Mouse (Mus musculus) bone marrow macrophage, adult 2 months (primary cell): Measurements from ENCODE around the gene Mcm10. TPM values are rescaled to one million over a fixed set of nuclear protein-coding genes. Genes with fewer than 3 reads are reported as not detected.

Experiments
- H3K27ac ChIP-seq: 2 replicates; pipeline ENCODE4 v1.5.1; 2012; ENCODE audit warnings: low read depth, low read length; ENCODE audit not compliant: insufficient read depth
- H3K4me1 ChIP-seq: 2 replicates; pipeline ENCODE4 v1.6.1; 2012; ENCODE audit warnings: low read length; ENCODE audit not compliant: control insufficient read depth, insufficient read depth
- H3K4me3 ChIP-seq: 2 replicates; pipeline ENCODE4 v1.5.1; 2012; ENCODE audit warnings: mild to moderate bottlenecking, low read length, moderate library complexity; ENCODE audit not compliant: insufficient read depth
- CTCF ChIP-seq: IDR thresholded peaks from 2 replicates; pipeline ENCODE4 v1.5.1; 2012; ENCODE audit warnings: low read depth, mild to moderate bottlenecking, low read length, moderate library complexity
- POLR2A ChIP-seq: IDR thresholded peaks from 2 replicates; pipeline ENCODE4 v1.6.1; 2012; ENCODE audit warnings: mild to moderate bottlenecking, low read depth, low read length, borderline replicate concordance
- polyA plus RNA-seq: library from polyadenylated mRNA; stranded (reverse); fragments of >200 nt; gene quantifications from 2 replicates; pipeline ENCODE4 v1.2.4, GENCODE M21; 2012; ENCODE audit not compliant: missing spikeins, insufficient read depth, insufficient read length

Gene Mcm10
- polyA plus RNA-seq: 13.4 and 13.7 TPM in 2 replicates

GRCm38 (mm10) chr2:5012491-5013324 lies at the start of gene Mcm10:
Gene Mcm10, minus strand, starts transcription at chr2:5012791.
- Histone ChIP-seq H3K4me1 (peaks cover 11% of the 10 kb centered on the region), H3K27ac (peak within 1 kb of the TSS; percentile 55), H3K4me3 (peak within 1 kb of the TSS; percentile 85)
- TF ChIP-seq POLR2A: no peak
- no peak for TF ChIP-seq CTCF

DNA sequence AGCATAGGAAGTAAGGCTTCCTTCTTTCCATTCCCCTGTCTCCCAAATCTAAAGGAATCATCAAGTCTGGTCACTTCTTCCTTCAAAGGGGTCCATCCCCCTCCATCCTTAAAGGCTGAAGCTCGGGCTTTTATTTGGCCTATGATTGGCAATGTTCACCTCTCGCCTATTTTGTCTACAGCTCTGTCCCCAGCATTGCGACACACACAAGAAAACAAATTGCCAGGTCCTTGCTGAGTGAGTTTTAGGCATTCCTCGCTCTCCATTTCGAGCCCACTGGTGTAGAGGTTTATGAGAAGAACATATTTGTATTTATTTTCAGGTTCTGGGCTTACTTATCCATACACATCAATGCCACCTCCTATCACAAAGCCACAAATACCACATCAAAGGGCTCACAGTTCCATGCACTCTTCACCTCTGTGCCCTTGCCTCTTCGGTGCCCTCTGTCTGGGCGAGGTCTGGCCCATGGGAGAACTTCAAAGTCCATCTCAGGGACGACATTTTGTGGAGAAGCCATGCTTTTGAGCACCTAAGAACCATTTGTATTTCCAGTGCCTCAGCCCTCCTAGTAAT lies 48.6 kb upstream of the Mcm10 start:
- Histone ChIP-seq H3K4me1 (peaks cover 4% of the 10 kb centered on the region; the same call in 1 of the 2 replicates), H3K4me3 (no peak overlapping the region), H3K27ac (no peak overlapping the region)
- TF ChIP-seq POLR2A: no peak
- no peak for TF ChIP-seq CTCF

GRCm38 (mm10) chr2:5059997-5060396 lies 47.4 kb upstream of the Mcm10 start:
- peaks cover 4% of the 10 kb centered on the region; the same call in 1 of the 2 replicates for H3K4me1 ChIP-seq
- H3K27ac ChIP-seq: no peak overlapping the region
- TF ChIP-seq POLR2A (no peak), CTCF (no peak)
- no peak overlapping the region for H3K4me3 ChIP-seq

GRCm38 (mm10) chr2:5058436-5058835 lies 45.8 kb upstream of the Mcm10 start:
- TF ChIP-seq POLR2A (no peak), CTCF (no peak)
- Histone ChIP-seq H3K4me3 (no peak overlapping the region), H3K4me1 (peaks cover 4% of the 10 kb centered on the region; the same call in 1 of the 2 replicates), H3K27ac (no peak overlapping the region)

GRCm38 (mm10) chr2:5050562-5050961 lies 38.0 kb upstream of the Mcm10 start:
- H3K4me3 ChIP-seq: no peak overlapping the region
- no peaks in the 10 kb centered on the region for H3K4me1 ChIP-seq
- TF ChIP-seq CTCF (no peak), POLR2A (no peak)
- H3K27ac ChIP-seq: no peak overlapping the region

DNA sequence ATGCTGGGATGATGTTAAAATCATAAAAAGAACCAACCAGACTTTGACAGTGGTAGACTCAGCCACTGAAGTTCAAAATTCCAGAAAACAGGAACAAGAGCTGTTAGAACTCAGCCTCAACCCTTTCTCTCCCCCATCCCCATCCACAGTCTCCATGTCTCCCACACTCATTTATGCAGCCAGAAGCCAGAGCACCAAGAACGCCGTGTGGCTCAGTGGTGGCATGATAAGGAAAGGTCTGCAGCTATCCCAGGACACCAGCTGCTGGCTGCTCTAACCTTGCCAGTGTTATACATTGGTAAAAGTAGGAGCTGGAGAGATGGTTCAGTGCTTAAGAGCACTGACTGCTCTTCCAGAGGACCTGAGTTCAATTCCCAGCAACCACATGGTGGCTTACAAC lies 34.4 kb upstream of the Mcm10 start:
- Histone ChIP-seq H3K27ac (no peak overlapping the region), H3K4me3 (no peak overlapping the region), H3K4me1 (no peaks in the 10 kb centered on the region)
- TF ChIP-seq CTCF: no peak
- TF ChIP-seq POLR2A: no peak

- TF ChIP-seq CTCF (no peak), POLR2A (no peak)
- Histone ChIP-seq H3K27ac (no peak overlapping the region), H3K4me3 (no peak overlapping the region), H3K4me1 (peaks cover 5% of the 10 kb centered on the region)
These were observed 32.8 kb upstream of the Mcm10 start for GRCm38 (mm10) chr2:5045269-5045965.

DNA sequence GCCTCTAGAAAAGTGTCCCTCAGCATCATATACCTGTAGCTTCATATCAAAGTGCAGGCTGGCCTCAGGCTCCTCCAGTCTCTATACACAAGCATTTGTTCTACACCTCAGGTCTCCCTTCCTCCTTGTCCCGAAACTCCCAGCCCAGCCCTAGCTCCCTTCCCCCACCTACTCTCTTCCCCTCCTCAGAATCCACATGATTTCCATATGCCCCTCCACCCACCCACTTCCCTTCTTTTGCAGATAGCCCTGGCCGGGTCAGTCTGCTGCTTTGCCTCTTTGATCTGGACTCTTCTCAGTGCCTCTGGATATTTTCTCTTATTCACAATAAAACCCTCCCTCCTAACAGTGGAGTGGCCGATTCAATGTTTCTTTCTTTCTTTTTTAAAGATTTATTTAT lies 31.7 kb upstream of the Mcm10 start:
- peaks cover 7% of the 10 kb centered on the region for H3K4me1 ChIP-seq
- H3K27ac ChIP-seq: no peak overlapping the region
- H3K4me3 ChIP-seq: no peak overlapping the region
- TF ChIP-seq POLR2A (no peak), CTCF (no peak)

DNA sequence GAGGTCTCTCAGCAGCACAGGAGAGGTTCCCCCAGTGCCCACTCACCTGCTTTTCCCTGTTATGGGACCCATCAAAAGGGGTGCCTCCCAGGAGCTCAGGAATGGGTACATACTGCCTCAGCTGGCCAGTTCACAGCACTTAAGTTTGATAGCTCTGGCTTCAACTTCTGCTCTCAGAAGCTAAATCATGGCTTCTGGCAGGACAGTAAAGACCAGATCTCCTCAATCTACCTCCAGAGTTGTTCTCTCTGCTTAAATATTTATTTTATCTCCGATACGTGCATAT lies 30.8 kb upstream of the Mcm10 start:
- H3K4me3 ChIP-seq: no peak overlapping the region
- H3K27ac ChIP-seq: no peak overlapping the region
- H3K4me1 ChIP-seq: peaks cover 7% of the 10 kb centered on the region
- TF ChIP-seq POLR2A (no peak), CTCF (no peak)
